Mouse (Mus musculus): ENCODE data around the gene Rai1. TPM values are rescaled to one million over a fixed set of nuclear protein-coding genes. Genes with fewer than 3 reads are reported as not detected.

Rai1 gene
- polyA plus RNA-seq, 1 experiment from 2014 or later = 28.3 TPM

DNA sequence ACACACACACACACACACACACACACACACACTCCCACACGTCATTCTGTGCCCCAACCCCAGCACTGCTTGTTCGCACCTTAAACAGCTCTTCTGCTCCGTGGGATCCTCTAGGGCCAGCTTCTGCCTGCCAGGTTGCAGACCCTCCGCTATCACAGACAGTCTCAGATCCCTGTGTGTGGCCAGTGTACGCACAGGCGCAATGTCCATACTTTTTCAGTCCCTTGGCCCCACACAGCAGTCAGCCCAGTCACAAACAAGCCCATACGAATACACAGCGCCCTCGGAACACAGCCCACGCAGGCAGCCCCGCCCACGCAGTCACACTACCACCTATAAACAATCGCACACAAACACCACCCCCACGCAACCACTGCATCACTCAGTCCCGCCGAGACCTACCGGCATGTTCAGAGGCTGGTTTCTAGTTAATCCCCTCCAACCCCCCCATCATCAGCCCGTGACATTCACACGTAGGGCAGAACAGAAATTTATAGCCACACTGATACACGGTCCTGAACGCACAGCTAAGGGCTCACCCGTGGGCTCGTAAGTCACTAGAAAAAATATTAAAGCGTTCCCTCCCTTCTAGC lies 34.4 kb downstream of the Rai1 start:
- Histone ChIP-seq H3K4me1 (peaks cover 46% of the 10 kb centered on the region), H3K4me3 (peak overlapping the region; percentile 79), H3K9ac (replicated peaks) (peak overlapping the region; percentile 88), H3K27ac (replicated peaks) (peak overlapping the region; percentile 96), H3K36me3 (peaks cover 4% of the 10 kb centered on the region; the same call in 1 of the 2 replicates), H3K27me3 (no peaks in the 10 kb centered on the region), H3K9me3 (no peaks in the 10 kb centered on the region), H3K4me2 (replicated peaks) (peak overlapping the region; percentile 83)
- peak; percentile 66 for ATAC-seq (ENCODE audit: low FRiP score, low read depth)
- 4% methylated on average over 24 of the region's 24 CpGs for WGBS

DNA sequence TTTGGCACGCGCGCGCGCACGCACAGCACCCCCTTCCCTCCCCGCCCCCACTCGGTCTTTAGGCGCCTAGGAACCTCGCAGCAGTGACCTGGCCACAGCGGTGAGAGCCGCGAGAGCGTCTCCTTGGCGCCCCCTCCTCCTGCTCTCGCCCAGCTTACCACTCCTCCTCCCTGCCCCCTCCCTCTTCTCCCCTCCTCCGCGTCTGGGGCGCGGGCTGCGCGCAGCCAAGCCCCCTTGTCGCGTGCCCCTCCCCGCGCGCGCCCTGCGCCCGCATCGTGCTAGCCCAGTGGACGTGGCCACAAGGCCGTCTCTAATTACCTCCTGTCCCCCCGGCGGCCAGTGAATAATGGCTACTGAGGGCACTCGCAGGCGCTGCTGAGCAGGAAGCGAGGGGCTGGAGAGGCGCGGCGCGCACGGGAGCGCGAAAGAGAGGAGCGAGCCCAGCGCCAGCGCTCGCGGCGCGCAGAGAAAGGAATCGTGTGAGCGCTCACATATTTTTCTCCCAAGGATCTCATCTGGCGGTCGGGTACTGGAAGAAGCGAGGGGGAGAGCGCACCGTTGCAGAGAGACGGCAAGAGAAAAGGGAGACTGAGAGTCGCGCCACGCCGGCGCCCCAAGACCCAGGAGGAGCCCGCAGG lies 35.0 kb downstream of the Rai1 start:
- no peaks in the 10 kb centered on the region for H3K9me3 ChIP-seq
- peak overlapping the region; percentile 96 for H3K27ac ChIP-seq (replicated peaks)
- 0% methylated on average over 60 of the region's 66 CpGs for WGBS
- H3K4me1 ChIP-seq = peaks cover 52% of the 10 kb centered on the region
- peaks cover 11% of the 10 kb centered on the region; the same call in 1 of the 2 replicates for H3K36me3 ChIP-seq
- peak overlapping the region; percentile 88 for H3K9ac ChIP-seq (replicated peaks)
- no peaks in the 10 kb centered on the region for H3K27me3 ChIP-seq
- peak; percentile 91 for ATAC-seq (ENCODE audit: low FRiP score, low read depth)
- H3K4me3 ChIP-seq = peak overlapping the region; percentile 79
- peak overlapping the region; percentile 83 for H3K4me2 ChIP-seq (replicated peaks)

DNA sequence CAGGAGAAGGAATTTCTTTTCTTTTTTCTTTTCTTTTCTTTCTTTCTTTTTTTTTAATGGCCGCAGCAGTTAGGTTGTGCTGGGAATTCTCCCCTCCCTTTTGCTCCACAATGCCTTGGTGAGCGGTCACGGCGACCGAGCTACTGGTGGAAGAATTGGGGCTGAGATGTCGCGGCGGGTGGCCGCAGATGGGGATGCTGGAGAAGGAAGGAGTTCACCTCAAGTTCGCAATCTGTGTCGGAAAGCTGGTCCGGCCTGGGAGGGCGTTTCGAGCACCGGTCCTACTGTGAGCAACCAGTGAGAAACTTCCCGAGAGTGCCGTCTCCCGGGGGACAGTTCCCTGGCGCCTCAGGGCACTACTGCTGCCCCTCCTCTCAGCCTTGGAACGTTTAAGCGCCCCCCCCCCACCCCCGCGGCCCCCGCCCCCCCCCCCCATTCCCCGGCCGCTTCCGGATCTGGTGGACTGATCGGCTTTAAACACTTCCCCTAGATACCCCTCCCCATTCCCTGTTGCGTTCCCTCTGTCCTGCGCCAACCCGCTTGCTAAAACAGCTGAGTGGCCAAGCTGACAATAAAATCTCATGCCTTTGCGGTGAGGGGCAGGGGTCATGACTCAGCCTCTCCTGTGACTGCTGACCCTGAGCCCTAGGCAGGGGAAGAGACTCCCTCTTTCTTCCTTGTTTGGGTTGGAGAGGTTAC lies 35.9 kb downstream of the Rai1 start:
- Histone ChIP-seq H3K4me1 (peaks cover 60% of the 10 kb centered on the region), H3K27ac (replicated peaks) (peak overlapping the region; percentile 96), H3K9me3 (no peaks in the 10 kb centered on the region), H3K4me3 (peak overlapping the region; percentile 79), H3K27me3 (no peaks in the 10 kb centered on the region), H3K36me3 (peaks cover 18% of the 10 kb centered on the region), H3K9ac (replicated peaks) (peak overlapping the region; percentile 88), H3K4me2 (replicated peaks) (peak overlapping the region; percentile 83)
- ATAC-seq (ENCODE audit: low FRiP score, low read depth) = no peak
- WGBS = under 1% methylated on average over 25 of the region's 32 CpGs

DNA sequence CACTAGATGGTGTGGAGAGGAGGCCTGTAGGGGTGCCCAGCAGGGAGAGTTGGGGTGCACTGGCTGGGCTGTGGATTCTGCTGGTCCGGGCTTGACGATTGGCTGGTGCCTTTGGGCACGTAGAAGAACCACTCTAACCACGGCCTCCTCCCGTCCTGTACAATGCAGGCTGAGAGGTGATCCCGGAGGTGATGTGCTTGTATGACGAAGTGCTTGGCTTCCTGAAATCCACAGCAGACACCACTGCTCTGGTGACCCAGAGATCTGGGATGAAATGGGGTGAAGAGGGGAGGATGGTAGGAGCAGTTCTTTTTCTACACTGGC lies 36.4 kb downstream of the Rai1 start:
- peak overlapping the region; percentile 79 for H3K4me3 ChIP-seq
- no peak for ATAC-seq (ENCODE audit: low FRiP score, low read depth)
- 8% methylated on average over 7 of the region's 7 CpGs for WGBS
- H3K36me3 ChIP-seq = peaks cover 23% of the 10 kb centered on the region
- H3K9me3 ChIP-seq = no peaks in the 10 kb centered on the region
- H3K4me1 ChIP-seq = peaks cover 60% of the 10 kb centered on the region
- peak overlapping the region; percentile 96 for H3K27ac ChIP-seq (replicated peaks)
- H3K27me3 ChIP-seq = no peaks in the 10 kb centered on the region
- H3K4me2 ChIP-seq (replicated peaks) = peak overlapping the region; percentile 83
- peak overlapping the region; percentile 88 for H3K9ac ChIP-seq (replicated peaks)

DNA sequence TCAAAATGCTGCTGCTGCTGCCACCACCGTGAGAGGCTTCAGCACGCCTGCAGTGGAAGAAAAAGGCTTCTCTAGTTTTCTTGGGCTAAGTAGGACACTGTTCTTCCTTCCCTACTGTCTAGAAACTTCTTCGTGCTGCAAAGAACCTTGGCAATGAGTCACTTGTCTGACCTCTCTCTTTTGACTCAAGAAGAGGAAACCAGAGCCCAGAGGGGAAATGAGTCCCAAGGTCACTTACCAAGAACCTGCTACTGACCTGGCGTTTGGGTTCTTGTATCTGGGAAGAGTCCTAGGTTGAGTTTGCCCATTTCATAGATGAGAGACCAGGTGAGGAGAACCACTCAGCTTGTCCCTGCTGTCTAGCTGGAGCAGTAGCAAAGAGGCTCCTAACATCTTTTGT lies 38.3 kb downstream of the Rai1 start:
- Histone ChIP-seq H3K4me2 (replicated peaks) (no peak overlapping the region), H3K9ac (replicated peaks) (no peak overlapping the region), H3K36me3 (peaks cover 38% of the 10 kb centered on the region), H3K4me1 (peaks cover 60% of the 10 kb centered on the region), H3K27ac (replicated peaks) (no peak overlapping the region), H3K9me3 (no peaks in the 10 kb centered on the region), H3K27me3 (no peaks in the 10 kb centered on the region), H3K4me3 (no peak overlapping the region)
- no peak for ATAC-seq (ENCODE audit: low FRiP score, low read depth)
- 86% methylated on average over 4 of the region's 4 CpGs for WGBS

DNA sequence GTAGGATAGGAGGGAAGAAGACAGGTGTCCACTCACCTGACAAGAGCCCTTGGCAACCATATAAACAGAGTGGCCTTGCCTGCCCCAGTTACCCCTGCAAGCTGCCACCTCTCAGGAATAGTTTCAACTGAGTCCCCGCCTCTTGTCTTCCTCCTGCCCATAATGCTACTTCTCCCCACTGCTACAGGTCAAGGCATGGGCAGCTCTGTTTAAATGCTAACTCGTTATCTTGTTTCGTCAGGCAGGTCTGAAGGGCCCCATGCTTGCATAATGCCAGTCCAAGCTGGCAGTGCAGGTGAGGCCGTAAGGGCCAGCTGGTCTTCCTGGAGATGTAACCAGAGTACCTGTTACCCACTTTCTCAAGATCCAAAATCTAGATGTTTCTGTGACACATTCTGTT lies 41.4 kb downstream of the Rai1 start:
- Histone ChIP-seq H3K36me3 (peaks cover 61% of the 10 kb centered on the region), H3K9me3 (no peaks in the 10 kb centered on the region), H3K27me3 (no peaks in the 10 kb centered on the region), H3K4me2 (replicated peaks) (no peak overlapping the region), H3K4me1 (peaks cover 41% of the 10 kb centered on the region), H3K4me3 (no peak overlapping the region), H3K9ac (replicated peaks) (no peak overlapping the region), H3K27ac (replicated peaks) (no peak overlapping the region)
- ATAC-seq (ENCODE audit: low FRiP score, low read depth) = no peak
- 92% methylated on average over 4 of the region's 4 CpGs for WGBS

DNA sequence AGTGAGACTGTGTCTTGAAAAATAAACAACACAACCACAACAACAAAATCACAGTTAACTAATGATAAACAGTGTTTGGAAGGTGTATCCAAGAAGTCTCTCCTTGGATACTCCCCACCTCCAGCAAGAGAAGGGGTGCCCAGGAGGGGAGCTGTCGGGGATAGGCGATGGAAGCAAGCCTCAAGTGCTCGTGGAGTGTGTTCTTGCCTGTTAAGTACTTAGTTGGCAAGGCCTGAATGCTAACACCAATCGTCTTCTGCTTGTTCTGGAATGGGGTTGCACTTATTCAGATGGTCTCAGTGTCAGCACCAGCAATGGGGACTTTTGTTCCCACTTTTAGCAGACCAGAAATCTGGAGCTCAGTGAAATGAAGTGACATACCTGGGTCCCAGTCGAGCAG lies 43.8 kb downstream of the Rai1 start:
- Histone ChIP-seq H3K4me2 (replicated peaks) (no peak overlapping the region), H3K27me3 (no peaks in the 10 kb centered on the region), H3K27ac (replicated peaks) (no peak overlapping the region), H3K4me3 (no peak overlapping the region), H3K9me3 (no peaks in the 10 kb centered on the region), H3K4me1 (peaks cover 18% of the 10 kb centered on the region), H3K9ac (replicated peaks) (no peak overlapping the region), H3K36me3 (peaks cover 63% of the 10 kb centered on the region)
- no peak for ATAC-seq (ENCODE audit: low FRiP score, low read depth)
- WGBS = 81% methylated on average over 5 of the region's 5 CpGs

DNA sequence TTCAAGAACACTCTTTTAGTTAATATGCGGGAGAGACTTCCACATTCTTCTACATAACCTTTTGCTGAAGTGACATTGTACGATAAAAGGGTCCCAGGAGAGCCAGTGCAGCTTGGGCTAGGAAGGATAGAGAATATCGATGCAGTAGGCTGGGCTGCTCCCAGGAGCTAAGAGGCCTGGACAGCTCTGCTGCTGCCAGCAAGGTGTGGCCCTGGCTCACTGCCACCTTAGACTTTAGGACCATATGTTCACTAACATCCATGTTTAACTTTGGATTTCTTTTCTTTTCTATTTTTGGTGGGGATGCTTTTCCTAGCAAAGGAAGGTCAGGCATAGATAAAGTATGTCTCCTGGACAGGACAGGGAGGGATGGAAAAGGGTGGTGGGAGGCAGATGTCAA lies 44.3 kb downstream of the Rai1 start:
- no peak overlapping the region for H3K27ac ChIP-seq (replicated peaks)
- H3K4me1 ChIP-seq = peaks cover 20% of the 10 kb centered on the region
- ATAC-seq (ENCODE audit: low FRiP score, low read depth) = no peak
- no peaks in the 10 kb centered on the region for H3K27me3 ChIP-seq
- H3K9ac ChIP-seq (replicated peaks) = no peak overlapping the region
- WGBS = 84% methylated on average over 3 of the region's 3 CpGs
- no peak overlapping the region for H3K4me3 ChIP-seq
- peaks cover 65% of the 10 kb centered on the region for H3K36me3 ChIP-seq
- no peak overlapping the region for H3K4me2 ChIP-seq (replicated peaks)
- H3K9me3 ChIP-seq = no peaks in the 10 kb centered on the region

DNA sequence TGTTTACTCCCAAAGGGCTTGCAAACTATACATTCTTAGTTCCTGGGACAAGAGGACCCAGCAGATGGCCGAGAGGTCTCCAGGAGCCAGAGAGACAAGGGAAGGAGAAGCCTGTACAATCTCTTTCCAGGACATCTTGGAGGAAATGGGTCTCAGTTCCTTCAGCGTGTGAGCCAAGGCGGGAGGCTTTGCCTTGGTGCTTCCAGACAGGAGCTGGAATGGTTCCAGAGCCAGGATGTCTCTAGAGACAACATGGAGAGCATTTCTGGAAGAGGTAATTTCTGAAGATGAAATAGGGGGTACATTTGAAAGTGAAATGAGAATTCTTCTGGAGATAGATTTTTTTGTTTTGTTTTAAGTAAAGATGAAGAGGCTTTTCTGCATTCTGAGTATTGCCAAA lies 45.9 kb downstream of the Rai1 start:
- Histone ChIP-seq H3K27ac (replicated peaks) (no peak overlapping the region), H3K4me3 (no peak overlapping the region), H3K9me3 (no peaks in the 10 kb centered on the region), H3K9ac (replicated peaks) (no peak overlapping the region), H3K27me3 (no peaks in the 10 kb centered on the region), H3K4me2 (replicated peaks) (no peak overlapping the region), H3K36me3 (peaks cover 51% of the 10 kb centered on the region), H3K4me1 (peaks cover 20% of the 10 kb centered on the region)
- WGBS = 92% methylated on average over 3 of the region's 3 CpGs
- no peak for ATAC-seq (ENCODE audit: low FRiP score, low read depth)

DNA sequence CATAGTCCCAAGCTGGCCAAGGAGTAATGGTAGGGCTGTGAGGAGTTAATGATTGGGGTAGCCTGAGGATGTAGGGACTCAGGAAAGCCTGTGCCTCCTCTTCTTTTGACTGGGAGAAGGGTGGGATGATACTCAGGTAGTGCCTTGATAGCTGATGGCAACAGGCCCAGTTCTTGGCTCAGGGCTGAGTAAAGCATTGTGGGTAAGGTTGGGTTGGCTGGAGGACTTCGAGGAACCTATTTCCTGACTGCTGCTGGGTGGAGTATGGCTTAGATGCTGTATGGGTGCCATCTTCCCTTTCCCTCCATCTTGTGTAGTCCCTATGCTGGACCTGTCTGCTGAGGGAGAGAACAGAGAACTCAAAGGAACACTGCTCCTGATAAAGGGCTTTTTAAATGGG lies 47.5 kb downstream of the Rai1 start:
- Histone ChIP-seq H3K4me2 (replicated peaks) (no peak overlapping the region), H3K27ac (replicated peaks) (no peak overlapping the region), H3K9me3 (no peaks in the 10 kb centered on the region), H3K4me1 (peaks cover 25% of the 10 kb centered on the region), H3K9ac (replicated peaks) (no peak overlapping the region), H3K36me3 (peaks cover 40% of the 10 kb centered on the region), H3K4me3 (no peak overlapping the region), H3K27me3 (no peaks in the 10 kb centered on the region)
- ATAC-seq (ENCODE audit: low FRiP score, low read depth) = no peak
- 69% methylated on average over 1 of the region's 1 CpGs for WGBS

DNA sequence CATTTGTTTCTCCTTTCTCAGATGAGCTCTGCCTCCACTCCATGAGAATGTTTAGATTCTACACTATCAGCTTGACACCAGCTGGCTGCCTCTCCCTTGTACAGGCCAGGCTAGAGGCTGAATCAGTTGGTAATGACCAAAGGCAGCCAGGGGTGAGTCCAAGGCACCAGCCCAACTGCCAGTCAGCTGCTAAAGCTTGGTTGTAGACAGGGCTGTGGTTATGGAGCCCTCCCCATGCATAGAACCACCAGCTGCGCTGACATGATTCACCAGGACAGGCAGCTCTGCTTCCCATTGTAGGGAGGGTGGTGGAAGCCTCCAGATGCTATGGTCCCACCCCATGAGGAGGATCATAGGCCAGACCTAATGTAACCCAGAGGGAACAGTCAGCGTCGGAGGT lies 49.1 kb downstream of the Rai1 start:
- Histone ChIP-seq H3K27ac (replicated peaks) (peak overlapping the region; percentile 83; the same call in 1 of the 2 replicates), H3K9me3 (no peaks in the 10 kb centered on the region), H3K27me3 (no peaks in the 10 kb centered on the region), H3K36me3 (peaks cover 30% of the 10 kb centered on the region), H3K4me2 (replicated peaks) (no peak overlapping the region), H3K4me1 (peaks cover 30% of the 10 kb centered on the region), H3K9ac (replicated peaks) (no peak overlapping the region), H3K4me3 (no peak overlapping the region)
- WGBS = 87% methylated on average over 3 of the region's 3 CpGs
- no peak for ATAC-seq (ENCODE audit: low FRiP score, low read depth)

DNA sequence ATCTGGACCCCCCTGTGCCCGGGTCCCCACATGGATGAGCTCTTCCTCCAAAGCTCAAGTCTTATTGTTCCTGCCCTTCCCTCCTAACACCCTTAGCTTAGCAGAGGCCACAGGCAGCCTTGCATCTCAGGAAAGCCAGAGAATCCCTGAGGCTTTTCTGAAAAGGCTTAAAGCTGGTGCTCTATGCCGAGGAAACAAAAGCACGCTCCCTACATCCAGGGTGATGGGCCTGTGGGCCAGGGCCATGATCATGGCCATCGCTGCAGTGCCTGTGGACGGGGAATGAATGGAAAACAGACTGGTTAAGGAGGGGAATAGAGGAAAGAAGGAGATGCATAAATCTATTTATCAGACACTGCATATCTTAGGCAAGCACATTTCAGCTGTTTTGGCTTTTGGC lies 50.9 kb downstream of the Rai1 start:
- no peak overlapping the region; the same call in 1 of the 2 replicates for H3K9ac ChIP-seq (replicated peaks)
- WGBS = 16% methylated on average over 5 of the region's 5 CpGs

More for the DNA sequence above, 50.9 kb downstream of the Rai1 start:
- no peaks in the 10 kb centered on the region for H3K27me3 ChIP-seq
- peak overlapping the region; percentile 83 for H3K27ac ChIP-seq (replicated peaks)
- H3K4me2 ChIP-seq (replicated peaks) = no peak overlapping the region
- H3K9me3 ChIP-seq = no peaks in the 10 kb centered on the region
- ATAC-seq (ENCODE audit: low FRiP score, low read depth) = peak; percentile 38; the same call in 1 of the 2 replicates
- H3K4me3 ChIP-seq = no peak overlapping the region
- peaks cover 24% of the 10 kb centered on the region for H3K36me3 ChIP-seq
- H3K4me1 ChIP-seq = peaks cover 36% of the 10 kb centered on the region
